In the genomic region with DNA sequence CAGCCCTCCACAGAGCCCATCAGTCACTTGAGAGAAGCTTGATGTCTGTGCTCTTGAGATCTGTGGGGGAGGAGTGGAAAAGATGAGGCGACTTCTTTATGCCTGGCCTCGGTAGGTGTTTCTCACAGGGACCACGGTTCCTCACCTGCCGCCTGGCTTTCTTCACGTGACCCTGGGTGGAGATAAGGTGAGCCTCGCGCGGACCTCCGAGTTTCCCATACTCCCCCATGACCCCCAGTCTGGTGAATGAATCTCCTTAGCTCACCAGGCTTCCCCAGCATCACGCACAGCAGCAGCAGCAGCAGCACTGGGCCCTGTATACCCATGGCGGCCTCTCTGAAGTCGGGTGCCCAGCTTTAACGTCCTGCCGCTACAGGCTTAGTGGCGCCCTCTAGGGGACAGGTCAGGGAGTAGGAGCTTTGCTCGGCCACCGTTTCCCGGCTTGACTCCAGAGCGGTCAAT, we compare ENCODE assay signal across 8 mouse cellular contexts. TPM values are rescaled to one million over a fixed set of nuclear protein-coding genes. Genes with fewer than 3 reads are reported as not detected.
DNase-seq lines count a peak whose midpoint lies in the region; ATAC-seq and TF ChIP-seq lines count a peak whose summit lies in the region.

Prss32 (plus strand) TSS at position 44 of the 462 bp plus-strand sequence.
Prss41 (minus strand) TSS at position 361 of the 462 bp plus-strand sequence.

- 15% methylated on average over 19 of the region's 19 CpGs for WGBS in intestine, postnatal 0 days
- 18% methylated on average over 19 of the region's 19 CpGs for whole genome bisulfite sequencing in neural tube, embryonic 13.5 days

- peak; percentile 53 for DNase-seq in right cerebral cortex, postnatal 14 days
- DNase-seq in right cerebral cortex, adult 2 months (ENCODE audit: low spot score in 2 of 2): no peak
- peak; percentile 73 to 83 for DNase-seq in cerebellum, postnatal 10 days
- peak; percentile 73 for DNase-seq in gastrocnemius, adult 2 months
- DNase-seq in lung, adult 18-20 months: peak; percentile 54 to 65
- no peak for DNase-seq in MN1 (ENCODE audit: low spot score)

- H3K9me3 ChIP-seq in intestine, postnatal 0 days (ENCODE audit: control insufficient read depth): no peaks in the 10 kb centered on the region
- no peaks in the 10 kb centered on the region for H3K9me3 ChIP-seq in neural tube, embryonic 13.5 days

- peak; percentile 78 for TF ChIP-seq CTCF in gastrocnemius, adult 2 months (IDR thresholded peaks at IDR 0.05)
- TF ChIP-seq CTCF in intestine, postnatal 0 days (IDR thresholded peaks at IDR 0.05; ENCODE audit: low read depth): peak; percentile 87

- no peaks in the 10 kb centered on the region for H3K27me3 ChIP-seq in intestine, postnatal 0 days (replicated peaks; ENCODE audit: control insufficient read depth, insufficient read depth, low read length)
- H3K27me3 ChIP-seq in neural tube, embryonic 13.5 days: peaks cover 6% of the 10 kb centered on the region

- peak within 1 kb of the TSS; percentile 52 for H3K4me3 ChIP-seq in gastrocnemius, adult 2 months
- peak within 1 kb of the TSS; percentile 23; the same call in 1 of the 2 replicates for H3K4me3 ChIP-seq in intestine, postnatal 0 days (ENCODE audit: low read depth, low read length)
- H3K4me3 ChIP-seq in neural tube, embryonic 13.5 days: peak within 1 kb of the TSS; percentile 13

- peak; percentile 55 for ATAC-seq in intestine, postnatal 0 days
- ATAC-seq in neural tube, embryonic 13.5 days (ENCODE audit: low read depth): no peak

- H3K4me1 ChIP-seq in intestine, postnatal 0 days (replicated peaks; ENCODE audit: control insufficient read depth, insufficient read depth, low read length): no peaks in the 10 kb centered on the region
- H3K4me1 ChIP-seq in neural tube, embryonic 13.5 days (replicated peaks): 0 out of 2 replicates have a peak, but pooled peaks cover 4% of the 10 kb centered on the region

- H3K9ac ChIP-seq in intestine, postnatal 0 days (ENCODE audit: low read depth, low read length): no peak within 1 kb of the TSS
- no peak within 1 kb of the TSS for H3K9ac ChIP-seq in neural tube, embryonic 13.5 days

- intact Hi-C loops in gastrocnemius, adult 2 months (cut with DNase I): loop anchor here (2.0 kb wide), 2 partner anchors 69 to 95 kb away; no protein-coding TSS in a partner anchor

- H3K4me2 ChIP-seq in intestine, postnatal 0 days (replicated peaks; ENCODE audit: low read depth): peak within 1 kb of the TSS; percentile 43
- H3K4me2 ChIP-seq in neural tube, embryonic 13.5 days: peak within 1 kb of the TSS; percentile 37

- H3K27ac ChIP-seq in gastrocnemius, adult 2 months: no peak within 1 kb of the TSS
- H3K27ac ChIP-seq in intestine, postnatal 0 days (ENCODE audit: low read depth, low read length): no peak within 1 kb of the TSS
- H3K27ac ChIP-seq in neural tube, embryonic 13.5 days (replicated peaks): no peak within 1 kb of the TSS

- H3K36me3 ChIP-seq in intestine, postnatal 0 days (ENCODE audit: control insufficient read depth, insufficient read depth): no peaks in the 10 kb centered on the region
- H3K36me3 ChIP-seq in neural tube, embryonic 13.5 days: no peaks in the 10 kb centered on the region

RNA-seq across cellular contexts. Expression of gene Prss32, which starts in this region (rescaled TPM):
- not detected for total RNA-seq in gastrocnemius, adult 2 months (2021)
- 16.2 and 23.1 TPM in 2 replicates for polyA plus RNA-seq in intestine, postnatal 0 days (2015; fragmentation: Nextera tagmentation; extraction: Ambion mirVana)
- not detected in 2 replicates for polyA plus RNA-seq in neural tube, embryonic 13.5 days (2015; fragmentation: Nextera tagmentation; extraction: Ambion mirVana)

RNA-seq across cellular contexts. Expression of gene Prss41, which starts in this region (rescaled TPM):
- total RNA-seq in gastrocnemius, adult 2 months (2021): not detected
- 5.2 and 6.2 TPM in 2 replicates for polyA plus RNA-seq in intestine, postnatal 0 days (2015; fragmentation: Nextera tagmentation; extraction: Ambion mirVana)
- 0.96 and 1.4 TPM in 2 replicates for polyA plus RNA-seq in neural tube, embryonic 13.5 days (2015; fragmentation: Nextera tagmentation; extraction: Ambion mirVana)

Comparison
In these comparisons a context has a peak if more than half of its experiments do, and no peak if none do; other contexts are left out.
1. RNA of gene Prss32 (polyA plus RNA-seq): 16.2 to 23.1 TPM in intestine, postnatal 0 days; not detected in neural tube, embryonic 13.5 days; every median in the first group is over 10 times any median in the second.
2. DNase-seq: peak in right cerebral cortex, postnatal 14 days (single experiment), cerebellum, postnatal 10 days (2 of 2) and lung, adult 18-20 months (2 of 2); none in right cerebral cortex, adult 2 months (0 of 2) and MN1 (single experiment).
3. Peak in DNase-seq and H3K4me3 ChIP-seq in gastrocnemius, adult 2 months; RNA of the genes that start here not detected or under 1 TPM.
4. Peak in every context shown above with its lines, with median percentiles within 50 percentile points of each other: H3K4me3 ChIP-seq.